Mouse (Mus musculus) CH12.LX (cell line): ENCODE data around the gene Sp3.

ENCODE experiments used
- CTCF ChIP-seq, 2 experiments: IDR thresholded peaks in 1 of 2; conservative IDR thresholded peaks in 1 of 2; 2 replicates each; pipeline ENCODE4 v1.5.1; 2011 to 2012; ENCODE audit warnings: low read depth in 2 of 2, low read length in 2 of 2, improper control_type of control experiment in 1 of 2, inconsistent platforms in 1 of 2, mild to moderate bottlenecking in 1 of 2, moderate library complexity in 1 of 2
- EP300 ChIP-seq: IDR thresholded peaks from 2 replicates; pipeline ENCODE4 v1.6.1; 2011; ENCODE audit warnings: low read length, improper control_type of control experiment
- POLR2A ChIP-seq: IDR thresholded peaks from 2 replicates; pipeline ENCODE4 v1.6.1; 2011; ENCODE audit warnings: low read depth, mild to moderate bottlenecking, improper control_type of control experiment, low read length
- SMC3 ChIP-seq: IDR thresholded peaks from 2 replicates; pipeline ENCODE4 v1.6.1; 2011; ENCODE audit warnings: low read depth, low read length, improper control_type of control experiment
- UBTF ChIP-seq: IDR thresholded peaks from 2 replicates; pipeline ENCODE4 v1.6.1; 2012; ENCODE audit warnings: low read depth, mild to moderate bottlenecking, inconsistent platforms, low read length, improper control_type of control experiment, moderate library complexity
- USF1 ChIP-seq: IDR thresholded peaks from 2 replicates; pipeline ENCODE4 v1.6.1; 2014; ENCODE audit warnings: low read depth, mild to moderate bottlenecking, inconsistent platforms, low read length, improper control_type of control experiment
- ZMIZ1 ChIP-seq: IDR thresholded peaks from 2 replicates; pipeline ENCODE4 v1.6.1; 2012; ENCODE audit warnings: low read depth, mild to moderate bottlenecking, inconsistent platforms, low read length, improper control_type of control experiment

GRCm38 (mm10) chr2:72965450-72965849 is 14.8 kb downstream of the Sp3 start:
- TF ChIP-seq SMC3 (no peak), CTCF (conservative IDR thresholded peaks at IDR 0.05 in 1 of 2, IDR thresholded peaks at IDR 0.05 in 1 of 2; ENCODE audit: low read depth in 2 of 2, low read length in 2 of 2) (no peak), EP300 (no peak), UBTF (no peak), ZMIZ1 (no peak), USF1 (no peak), POLR2A (no peak)
